Mouse (Mus musculus) midbrain, embryonic 16.5 days (tissue): ENCODE data around the gene Dedd2. TPM values are rescaled to one million over a fixed set of nuclear protein-coding genes. Genes with fewer than 3 reads are reported as not detected.

Experiments used
- ATAC-seq: fragments of 200-750 bp; cut with Nextera tagmentation; 2 replicates; pipeline ENCODE4 v1.8.0; 2017; ENCODE audit warnings: moderate TSS enrichment
- H3K27ac ChIP-seq: fragments of 300-500 bp; sonication (generic); 2 replicates; pipeline ENCODE4 v1.5.1; 2014; ENCODE audit warnings: mild to moderate bottlenecking, low read length, mixed read lengths
- H3K27me3 ChIP-seq: fragments of 300-500 bp; sonication (generic); 2 replicates; pipeline ENCODE4 v1.6.1; 2014; ENCODE audit warnings: low read depth, low read length, mixed read lengths; ENCODE audit not compliant: control insufficient read depth, insufficient read depth
- H3K36me3 ChIP-seq: fragments of 300-500 bp; sonication (generic); 2 replicates; pipeline ENCODE4 v1.6.1; 2014; ENCODE audit warnings: mild to moderate bottlenecking, low read length, moderate library complexity, mixed read lengths; ENCODE audit not compliant: control insufficient read depth, insufficient read depth
- H3K4me1 ChIP-seq: fragments of 300-500 bp; sonication (generic); 2 replicates; pipeline ENCODE4 v1.6.1; 2014; ENCODE audit warnings: mild to moderate bottlenecking, low read length, mixed read lengths; ENCODE audit not compliant: control insufficient read depth, insufficient read depth
- H3K4me2 ChIP-seq: fragments of 300-500 bp; sonication (generic); 2 replicates; pipeline ENCODE4 v1.6.1; 2014; ENCODE audit warnings: mild to moderate bottlenecking, low read length, mixed read lengths
- H3K4me3 ChIP-seq: fragments of 300-500 bp; sonication (generic); 2 replicates; pipeline ENCODE4 v1.5.1; 2014; ENCODE audit warnings: low read depth, mild to moderate bottlenecking, low read length, moderate library complexity, mixed read lengths
- H3K9ac ChIP-seq: fragments of 300-500 bp; sonication (generic); 2 replicates; pipeline ENCODE4 v1.6.1; 2014; ENCODE audit warnings: low read depth, low read length, mixed read lengths
- H3K9me3 ChIP-seq: fragments of 300-500 bp; sonication (generic); replicated peaks from 2 replicates; pipeline ENCODE4 v1.6.1; 2014; ENCODE audit warnings: mild to moderate bottlenecking, low read length, mixed read lengths; ENCODE audit not compliant: control insufficient read depth, poor library complexity, severe bottlenecking
- WGBS: fragments of 180-500 bp; shearing (Covaris S2); extraction: QIAGEN DNeasy Blood & Tissue Kit; methylation state at CpG from one replicate; pipeline ENCODE4 v1.1.7; 2014; 5-methylcytosine and 5-hydroxymethylcytosine counted together
- polyA plus RNA-seq: library from polyadenylated mRNA; unstranded; fragments of >200 nt; fragmentation: Nextera tagmentation; extraction: Ambion mirVana; gene quantifications from 2 replicates; pipeline ENCODE4 v1.2.1, GENCODE M21; 2015

Dedd2 gene
- polyA plus RNA-seq, 1 experiment from 2014 or later: 14.6 TPM

- peak overlapping the region; percentile 72 for H3K9ac ChIP-seq
- peak overlapping the region; percentile 76 for H3K4me3 ChIP-seq
- peak overlapping the region; percentile 97 for H3K4me2 ChIP-seq
- H3K36me3 ChIP-seq: no peaks in the 10 kb centered on the region
- 5% methylated on average over 18 of the region's 18 CpGs for WGBS
- H3K4me1 ChIP-seq: peaks cover 52% of the 10 kb centered on the region
- no peaks in the 10 kb centered on the region for H3K9me3 ChIP-seq
- peak; percentile 40 for ATAC-seq
- H3K27ac ChIP-seq: peak overlapping the region; percentile 75
- H3K27me3 ChIP-seq: no peaks in the 10 kb centered on the region
These were observed 27.7 kb upstream of the Dedd2 start for GRCm38 (mm10) chr7:25248018-25248647.

GRCm38 (mm10) chr7:25247498-25247897 is 27.1 kb upstream of the Dedd2 start:
- Histone ChIP-seq H3K27me3 (no peaks in the 10 kb centered on the region), H3K4me1 (peaks cover 52% of the 10 kb centered on the region), H3K4me2 (peak overlapping the region; percentile 97), H3K4me3 (peak overlapping the region; percentile 76), H3K9ac (peak overlapping the region; percentile 72), H3K36me3 (no peaks in the 10 kb centered on the region), H3K9me3 (no peaks in the 10 kb centered on the region), H3K27ac (peak overlapping the region; percentile 75)
- 18% methylated on average over 3 of the region's 3 CpGs for WGBS
- ATAC-seq: no peak

GRCm38 (mm10) chr7:25246759-25247137 is 26.3 kb upstream of the Dedd2 start:
- no peaks in the 10 kb centered on the region for H3K36me3 ChIP-seq
- H3K9me3 ChIP-seq: no peaks in the 10 kb centered on the region
- H3K9ac ChIP-seq: peak overlapping the region; percentile 41; the same call in 1 of the 2 replicates
- no peaks in the 10 kb centered on the region for H3K27me3 ChIP-seq
- H3K4me3 ChIP-seq: peak overlapping the region; percentile 76
- 34% methylated on average over 4 of the region's 4 CpGs for WGBS
- ATAC-seq: no peak
- peak overlapping the region; percentile 97; the same call in 1 of the 2 replicates for H3K4me2 ChIP-seq
- peaks cover 48% of the 10 kb centered on the region for H3K4me1 ChIP-seq
- peak overlapping the region; percentile 75; the same call in 1 of the 2 replicates for H3K27ac ChIP-seq

GRCm38 (mm10) chr7:25246079-25246758 is 25.8 kb upstream of the Dedd2 start:
- Histone ChIP-seq H3K4me1 (peaks cover 43% of the 10 kb centered on the region), H3K27me3 (no peaks in the 10 kb centered on the region), H3K27ac (peak overlapping the region; percentile 75; the same call in 1 of the 2 replicates), H3K36me3 (no peaks in the 10 kb centered on the region), H3K4me3 (peak overlapping the region; percentile 2; the same call in 1 of the 2 replicates), H3K4me2 (peak overlapping the region; percentile 97), H3K9me3 (no peaks in the 10 kb centered on the region), H3K9ac (0 out of 2 replicates have a peak overlapping the region, but pooled peaks have one; percentile 41)
- 71% methylated on average over 20 of the region's 20 CpGs for WGBS
- ATAC-seq: no peak

DNA sequence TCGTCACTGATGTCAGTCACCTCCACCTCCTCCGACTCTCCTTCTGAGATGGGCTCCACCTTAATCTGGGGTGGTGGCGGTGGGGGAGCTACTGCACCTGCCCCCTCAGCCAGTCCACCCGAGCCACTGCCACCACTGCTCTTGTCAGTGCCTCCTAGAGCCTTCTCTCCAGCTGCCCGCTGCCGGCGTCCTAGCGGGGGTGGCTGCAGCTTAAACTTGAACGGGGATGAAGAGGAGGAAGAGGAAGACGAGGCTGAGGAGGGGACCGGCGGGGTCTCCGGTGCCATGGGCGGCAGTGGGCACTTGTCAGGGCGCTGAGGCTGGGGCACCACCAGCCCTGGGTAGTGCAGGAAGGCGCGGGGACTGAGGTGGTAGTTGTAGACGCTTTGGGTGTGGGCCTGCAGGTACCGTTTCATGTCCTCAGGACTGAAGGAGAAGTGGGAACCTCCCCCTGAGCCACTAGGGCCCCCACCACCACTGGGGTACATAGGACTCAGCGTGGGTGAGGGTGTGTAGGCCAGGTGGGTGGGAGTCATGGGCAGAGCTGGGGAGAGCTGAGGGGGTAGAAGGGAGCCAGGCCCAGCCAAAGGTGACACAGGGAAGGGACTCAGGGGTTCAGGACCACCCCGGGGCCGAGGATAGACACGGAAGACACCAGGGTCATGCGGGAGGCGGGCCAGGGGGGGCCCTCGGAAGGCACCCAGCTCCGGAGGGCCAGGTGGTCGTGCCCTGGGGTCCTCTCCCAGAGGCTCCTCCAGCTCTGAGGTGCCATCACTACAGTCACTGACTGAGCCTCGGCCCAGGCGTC is 24.4 kb upstream of the Dedd2 start:
- no peak for ATAC-seq
- Histone ChIP-seq H3K4me2 (no peak overlapping the region), H3K27ac (no peak overlapping the region), H3K27me3 (no peaks in the 10 kb centered on the region), H3K36me3 (no peaks in the 10 kb centered on the region), H3K4me1 (peaks cover 37% of the 10 kb centered on the region), H3K4me3 (no peak overlapping the region), H3K9ac (0 out of 2 replicates have a peak overlapping the region, but pooled peaks have one; percentile 20), H3K9me3 (no peaks in the 10 kb centered on the region)
- WGBS: 88% methylated on average over 30 of the region's 30 CpGs

DNA sequence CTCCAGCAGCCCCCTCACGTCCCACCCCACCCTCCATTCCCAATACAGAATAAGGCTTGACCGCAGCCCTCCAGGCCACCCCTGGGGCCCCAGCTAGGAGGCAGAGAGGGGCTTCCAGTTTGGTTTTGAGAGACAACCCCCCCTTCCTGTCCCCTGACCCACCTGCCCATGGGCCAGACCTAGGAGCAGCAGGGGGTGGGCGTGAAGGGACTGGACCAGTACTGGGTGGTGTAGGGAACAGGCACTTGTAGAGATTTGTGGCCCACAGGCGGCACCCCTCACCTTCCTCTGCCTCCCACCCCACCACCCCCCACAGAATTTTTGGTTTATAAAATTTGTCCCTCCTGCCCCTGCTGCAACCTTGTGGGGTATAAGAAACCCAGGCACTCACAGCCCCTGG is 22.9 kb upstream of the Dedd2 start:
- no peaks in the 10 kb centered on the region for H3K36me3 ChIP-seq
- no peak overlapping the region for H3K9ac ChIP-seq
- no peak overlapping the region for H3K27ac ChIP-seq
- no peak overlapping the region for H3K4me3 ChIP-seq
- H3K9me3 ChIP-seq: no peaks in the 10 kb centered on the region
- ATAC-seq: no peak
- WGBS: 98% methylated on average over 4 of the region's 4 CpGs
- peaks cover 29% of the 10 kb centered on the region for H3K4me1 ChIP-seq
- H3K27me3 ChIP-seq: no peaks in the 10 kb centered on the region
- no peak overlapping the region for H3K4me2 ChIP-seq

DNA sequence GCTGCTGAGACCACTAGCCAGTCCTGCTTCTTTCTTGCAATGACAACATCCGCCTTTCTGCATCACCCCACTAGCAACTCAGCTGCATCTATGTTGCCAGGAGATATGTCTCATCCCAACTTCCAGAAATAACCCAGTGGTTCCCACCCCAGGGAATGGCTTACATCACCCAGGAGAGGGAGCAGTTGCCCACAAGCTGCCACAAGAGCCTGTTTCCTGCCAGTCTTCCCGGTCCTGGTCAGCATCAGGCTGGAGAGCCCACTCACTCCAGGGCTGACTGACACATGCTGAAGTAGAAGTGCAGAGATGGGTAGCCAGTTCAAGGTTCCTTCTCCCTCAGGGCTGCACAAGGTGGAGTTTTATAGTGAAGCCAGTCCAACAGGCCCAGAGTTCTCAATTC is 20.6 kb upstream of the Dedd2 start:
- Histone ChIP-seq H3K9me3 (no peaks in the 10 kb centered on the region), H3K27ac (no peak overlapping the region), H3K4me3 (no peak overlapping the region), H3K4me2 (no peak overlapping the region), H3K27me3 (no peaks in the 10 kb centered on the region), H3K4me1 (peaks cover 15% of the 10 kb centered on the region), H3K9ac (no peak overlapping the region), H3K36me3 (no peaks in the 10 kb centered on the region)
- no peak for ATAC-seq
- 22% methylated on average over 2 of the region's 2 CpGs for WGBS

DNA sequence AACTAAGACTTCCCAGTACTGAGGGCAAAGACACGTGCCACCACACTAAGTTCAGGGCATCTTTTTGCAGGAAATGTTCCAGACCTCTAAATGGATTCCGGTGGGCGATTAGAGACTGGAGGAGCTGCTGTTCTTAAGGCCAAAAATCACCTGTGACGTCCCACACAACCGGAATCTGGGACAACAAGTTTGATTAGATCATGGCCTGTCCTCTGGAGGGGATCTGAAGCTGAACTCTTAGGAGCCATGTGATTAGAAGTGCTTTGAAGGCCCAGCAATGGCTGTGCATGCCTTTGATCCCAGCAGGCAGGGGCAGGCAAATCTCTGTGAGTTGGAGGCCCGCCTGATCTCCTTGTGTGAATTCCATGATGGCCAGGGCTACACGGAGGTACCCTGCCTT is 20.2 kb upstream of the Dedd2 start:
- no peak overlapping the region for H3K4me2 ChIP-seq
- WGBS: 64% methylated on average over 7 of the region's 7 CpGs
- H3K4me1 ChIP-seq: peaks cover 15% of the 10 kb centered on the region
- no peaks in the 10 kb centered on the region for H3K27me3 ChIP-seq
- ATAC-seq: no peak
- H3K36me3 ChIP-seq: no peaks in the 10 kb centered on the region
- no peak overlapping the region for H3K4me3 ChIP-seq
- H3K9me3 ChIP-seq: no peaks in the 10 kb centered on the region
- no peak overlapping the region for H3K27ac ChIP-seq
- no peak overlapping the region for H3K9ac ChIP-seq
